Mouse (Mus musculus) neural tube, embryonic 15.5 days (tissue): ENCODE results near the gene Fam171b. TPM values are rescaled to one million over a fixed set of nuclear protein-coding genes. Genes with fewer than 3 reads are reported as not detected.

Experiments
- ATAC-seq: fragments of 200-750 bp; cut with Nextera tagmentation; 2 replicates; pipeline ENCODE4 v1.8.0; 2017; ENCODE audit warnings: mild to moderate bottlenecking, moderate TSS enrichment, moderate library complexity; ENCODE audit not compliant: low FRiP score
- H3K27ac ChIP-seq: fragments of 300-500 bp; sonication (generic); replicated peaks from 2 replicates; pipeline ENCODE4 v1.5.1; 2015; ENCODE audit warnings: mild to moderate bottlenecking, inconsistent platforms
- H3K27me3 ChIP-seq: fragments of 300-500 bp; sonication (generic); replicated peaks from 2 replicates; pipeline ENCODE4 v1.6.1; 2015; ENCODE audit warnings: inconsistent platforms
- H3K36me3 ChIP-seq: fragments of 300-500 bp; sonication (generic); 2 replicates; pipeline ENCODE4 v1.6.1; 2015; ENCODE audit warnings: inconsistent platforms
- H3K4me1 ChIP-seq: fragments of 300-500 bp; sonication (generic); 2 replicates; pipeline ENCODE4 v1.6.1; 2015; ENCODE audit warnings: inconsistent platforms
- H3K4me2 ChIP-seq: fragments of 300-500 bp; sonication (generic); 2 replicates; pipeline ENCODE4 v1.6.1; 2015; ENCODE audit warnings: inconsistent platforms, mild to moderate bottlenecking, moderate library complexity
- H3K4me3 ChIP-seq: fragments of 300-500 bp; sonication (generic); replicated peaks from 2 replicates; pipeline ENCODE4 v1.5.1; 2015; ENCODE audit warnings: mild to moderate bottlenecking, inconsistent platforms
- H3K9ac ChIP-seq: fragments of 300-500 bp; sonication (generic); replicated peaks from 2 replicates; pipeline ENCODE4 v1.6.1; 2015; ENCODE audit warnings: mild to moderate bottlenecking, inconsistent platforms
- H3K9me3 ChIP-seq: fragments of 300-500 bp; sonication (generic); replicated peaks from 2 replicates; pipeline ENCODE4 v1.6.1; 2016; ENCODE audit warnings: inconsistent platforms
- WGBS: fragments of 180-500 bp; shearing (Covaris S2); methylation state at CpG from one replicate; pipeline ENCODE4 v1.1.7; 2015; ENCODE audit warnings: mixed read lengths; 5-methylcytosine and 5-hydroxymethylcytosine counted together
- polyA plus RNA-seq: library from polyadenylated mRNA; unstranded; fragments of >200 nt; fragmentation: Nextera tagmentation; extraction: Ambion mirVana; gene quantifications from 2 replicates; pipeline ENCODE4 v1.2.1, GENCODE M21; 2015

Gene Fam171b
- polyA plus RNA-seq, 1 experiment from 2014 or later, result 79.0 TPM

DNA sequence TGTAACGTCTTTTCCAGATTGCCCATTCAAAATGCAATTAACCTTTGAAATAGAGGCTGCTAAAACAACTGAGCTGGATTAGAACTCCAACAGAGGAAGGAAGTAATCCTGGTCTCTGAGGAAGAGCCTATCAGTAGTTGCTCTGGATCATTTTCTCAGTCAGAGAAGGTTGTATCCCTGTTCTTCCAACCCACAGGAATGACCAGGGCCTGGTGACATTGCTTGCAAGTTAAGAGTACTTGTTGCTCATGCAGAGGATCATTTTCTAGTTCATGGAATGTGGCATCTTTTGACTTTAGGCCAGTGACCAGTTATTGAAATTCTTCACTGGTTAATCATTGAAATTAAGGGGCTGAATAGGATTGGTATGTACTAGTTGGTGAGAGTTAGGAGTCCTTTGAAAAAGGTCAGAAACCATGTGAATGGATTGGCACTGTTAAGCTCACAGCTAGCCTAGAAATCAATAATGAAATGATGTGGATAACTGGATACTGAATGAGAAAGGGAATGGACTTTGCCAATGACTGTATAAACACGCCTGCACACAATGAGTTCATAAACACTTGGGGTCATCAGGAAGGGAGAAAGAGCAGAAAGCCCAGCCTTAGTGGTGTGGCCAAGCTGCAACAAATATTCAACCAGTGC is 89.6 kb downstream of the Fam171b start:
- H3K4me2 ChIP-seq, result no peak overlapping the region
- WGBS, result 82% methylated on average over 2 of the region's 2 CpGs
- no peak overlapping the region for H3K27ac ChIP-seq
- no peak for ATAC-seq
- H3K4me1 ChIP-seq, result no peaks in the 10 kb centered on the region
- H3K9ac ChIP-seq, result no peak overlapping the region
- no peaks in the 10 kb centered on the region for H3K9me3 ChIP-seq
- no peaks in the 10 kb centered on the region for H3K27me3 ChIP-seq
- H3K4me3 ChIP-seq, result no peak overlapping the region
- H3K36me3 ChIP-seq, result no peaks in the 10 kb centered on the region

DNA sequence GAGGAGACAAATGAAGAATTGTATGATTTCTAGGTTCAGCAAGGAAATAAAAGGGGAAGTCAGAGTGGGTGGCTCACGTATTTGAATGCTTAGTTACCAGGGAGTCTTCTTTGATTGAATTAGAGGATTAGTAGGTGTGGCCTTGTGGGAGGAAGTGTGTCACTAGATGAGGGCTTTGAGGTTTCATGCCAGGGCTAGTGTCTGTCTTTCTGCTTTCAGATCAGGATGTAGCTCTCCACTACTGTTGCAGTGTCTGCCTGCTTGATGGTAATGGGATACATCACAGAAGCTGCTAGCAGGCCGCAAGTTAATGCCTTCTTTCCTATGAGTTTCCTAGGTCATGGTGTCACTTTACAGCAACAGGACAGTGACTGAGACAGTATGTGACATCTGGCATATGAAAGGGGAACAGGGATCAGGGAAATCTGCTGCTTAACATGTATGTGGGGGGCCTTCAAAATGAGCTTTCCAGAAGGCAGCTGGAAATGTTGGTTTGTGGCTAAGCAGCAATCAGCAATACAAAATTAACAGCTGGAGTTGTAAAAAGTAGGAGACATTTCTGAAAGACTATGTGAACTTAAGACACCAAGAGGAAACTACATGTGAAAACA is 117.1 kb downstream of the Fam171b start:
- 78% methylated on average over 2 of the region's 2 CpGs for WGBS
- no peak overlapping the region for H3K4me2 ChIP-seq
- no peak overlapping the region for H3K4me3 ChIP-seq
- no peak overlapping the region for H3K27ac ChIP-seq
- H3K36me3 ChIP-seq, result no peaks in the 10 kb centered on the region
- no peak for ATAC-seq
- no peak overlapping the region for H3K9ac ChIP-seq
- H3K27me3 ChIP-seq, result no peaks in the 10 kb centered on the region
- H3K9me3 ChIP-seq, result no peaks in the 10 kb centered on the region
- H3K4me1 ChIP-seq, result no peaks in the 10 kb centered on the region

Other genes starting within 250 kb of the Fam171b start
- 172 and 187 TPM in 2 replicates for gene Zc3h15, start 168.2 kb upstream of the Fam171b start, polyA plus RNA-seq
- gene Itgav, start 88.2 kb upstream of the Fam171b start, polyA plus RNA-seq, result 29.1 and 29.8 TPM in 2 replicates
- not detected in 2 replicates for gene Zswim2, start 128.6 kb downstream of the Fam171b start, polyA plus RNA-seq
- not detected in 2 replicates for gene Gm13698, start 143.1 kb downstream of the Fam171b start, polyA plus RNA-seq
- gene Gm13693, start 148.9 kb downstream of the Fam171b start, polyA plus RNA-seq, result not detected in 2 replicates
- gene Gm13695, start 154.7 kb downstream of the Fam171b start, polyA plus RNA-seq, result not detected in 2 replicates
- not detected in 2 replicates for gene Gm13696, start 160.5 kb downstream of the Fam171b start, polyA plus RNA-seq
- gene Gm13694, start 166.3 kb downstream of the Fam171b start, polyA plus RNA-seq, result not detected in 2 replicates
- not detected in 2 replicates for gene Gm13697, start 172.1 kb downstream of the Fam171b start, polyA plus RNA-seq
- gene Gm13691, start 177.9 kb downstream of the Fam171b start, polyA plus RNA-seq, result not detected in 2 replicates